Mouse (Mus musculus): ENCODE measurements around the gene Bora. TPM values are rescaled to one million over a fixed set of nuclear protein-coding genes. Genes with fewer than 3 reads are reported as not detected.

Gene Bora
- total RNA-seq, 4 experiments from 2014 or later, result 2.0 to 3.6 (median 2.1) TPM

DNA sequence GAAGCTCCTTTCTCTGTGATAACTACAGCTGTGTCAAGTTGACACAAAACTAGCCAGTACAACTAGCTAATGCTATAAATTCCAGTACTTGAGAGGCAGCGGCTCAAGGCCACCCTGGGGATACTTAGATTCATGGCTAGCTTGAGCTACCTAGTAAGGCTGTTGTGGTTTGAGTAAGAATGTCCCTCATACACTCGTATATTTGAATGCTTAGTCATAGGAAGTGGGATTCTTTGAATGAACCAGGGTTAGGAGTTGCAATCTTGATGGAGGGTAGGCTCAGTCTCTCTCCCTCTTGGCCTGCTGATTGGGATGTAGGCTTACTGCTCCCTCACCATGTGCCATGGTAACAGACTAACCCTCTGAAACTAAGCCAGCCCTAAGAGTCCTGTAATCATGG, 17.1 kb downstream of the Bora start:
- no peak for DNase-seq (ENCODE audit: low spot score in 2 of 2)

DNA sequence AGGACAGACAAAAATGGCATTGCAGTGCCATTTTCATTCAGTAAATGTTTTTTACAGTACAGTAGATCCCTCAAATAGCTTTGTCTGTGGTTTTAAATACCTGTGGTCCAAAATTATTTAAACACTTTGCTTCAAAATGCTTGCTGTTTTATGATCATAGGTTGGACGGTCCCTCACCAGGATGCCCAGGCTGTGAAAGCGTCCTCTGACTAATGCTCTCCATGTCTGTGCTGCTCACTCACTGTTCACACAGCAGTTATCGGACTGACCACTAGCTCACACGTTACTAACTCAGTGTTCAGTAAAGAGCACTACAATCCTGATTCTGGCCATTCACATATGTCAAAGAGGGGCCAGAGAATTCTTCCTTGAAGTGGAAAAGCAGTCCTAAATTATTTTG, 25.1 kb downstream of the Bora start:
- DNase-seq (ENCODE audit: low spot score in 2 of 2), result no peak

- DNase-seq (ENCODE audit: low spot score in 2 of 2), result no peak
Measured at GRCm38 (mm10) chr14:99088947-99089346, 42.9 kb downstream of the Bora start.

GRCm38 (mm10) chr14:99099267-99099966, 53.4 kb downstream of the Bora start, which contains the start of the genes Pibf1 and Dis3:
Gene Pibf1, plus strand, starts transcription at chr14:99099424.
Gene Dis3, minus strand, starts transcription at chr14:99099770.
- DNase-seq (ENCODE audit: low spot score in 2 of 2), result peak; percentile 98

- no peak for DNase-seq (ENCODE audit: low spot score in 2 of 2)
Measured at GRCm38 (mm10) chr14:99099967-99100587, 54.1 kb downstream of the Bora start.

GRCm38 (mm10) chr14:99103050-99103449, 57.0 kb downstream of the Bora start:
- no peak for DNase-seq (ENCODE audit: low spot score in 2 of 2)

DNA sequence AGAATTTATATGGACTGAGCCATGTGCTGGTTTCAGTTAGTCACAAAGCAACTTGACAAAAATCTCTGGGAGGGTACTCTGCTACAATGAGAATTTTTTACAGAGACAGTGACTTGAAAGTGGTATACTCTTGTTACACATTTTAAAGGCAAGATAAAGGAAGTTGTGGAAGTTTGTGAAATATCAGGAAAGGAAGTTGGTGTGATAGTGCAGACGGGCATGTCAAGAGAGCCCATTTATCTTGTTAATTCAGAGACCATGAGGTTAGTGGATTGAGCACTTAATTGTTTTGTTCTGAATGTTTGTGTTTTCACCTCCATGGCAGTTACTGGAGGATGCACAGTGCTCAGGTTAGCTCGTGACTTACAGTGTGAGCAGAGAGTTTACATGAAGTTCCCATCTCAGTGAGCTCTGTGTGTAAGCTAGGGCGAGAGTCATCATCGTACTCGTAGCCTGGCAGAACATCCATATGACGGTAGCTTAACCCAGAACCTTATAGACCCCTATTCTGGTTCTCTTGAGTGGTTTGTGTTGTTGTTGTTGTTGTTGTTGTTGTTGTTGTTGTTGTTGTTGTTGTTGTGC, 58.6 kb downstream of the Bora start:
- no peak for DNase-seq (ENCODE audit: low spot score in 2 of 2)

- no peak for DNase-seq (ENCODE audit: low spot score in 2 of 2)
Measured at GRCm38 (mm10) chr14:99106671-99107070, 60.6 kb downstream of the Bora start.

GRCm38 (mm10) chr14:99107631-99108187, 61.7 kb downstream of the Bora start:
- DNase-seq (ENCODE audit: low spot score in 2 of 2), result no peak

DNA sequence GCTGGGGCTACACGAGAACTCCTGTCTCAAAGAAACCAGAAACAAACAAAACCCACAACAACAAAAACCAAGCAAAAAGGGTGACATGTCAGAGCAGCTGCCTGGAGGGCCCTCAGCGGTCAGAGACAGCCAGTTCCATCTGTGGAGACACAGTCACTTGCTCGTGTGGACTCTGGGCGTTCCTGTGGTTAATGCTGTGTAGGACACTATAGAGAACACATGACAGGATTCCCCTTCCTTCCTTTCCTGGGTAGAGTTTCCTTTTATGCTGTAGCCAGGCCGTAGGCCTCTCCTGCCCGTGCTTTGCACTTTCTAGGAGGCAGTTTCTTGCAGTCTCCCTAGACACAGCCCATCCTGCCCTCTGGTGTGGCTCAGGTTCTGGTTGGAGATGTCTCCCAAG, 62.7 kb downstream of the Bora start:
- no peak for DNase-seq (ENCODE audit: low spot score in 2 of 2)

DNA sequence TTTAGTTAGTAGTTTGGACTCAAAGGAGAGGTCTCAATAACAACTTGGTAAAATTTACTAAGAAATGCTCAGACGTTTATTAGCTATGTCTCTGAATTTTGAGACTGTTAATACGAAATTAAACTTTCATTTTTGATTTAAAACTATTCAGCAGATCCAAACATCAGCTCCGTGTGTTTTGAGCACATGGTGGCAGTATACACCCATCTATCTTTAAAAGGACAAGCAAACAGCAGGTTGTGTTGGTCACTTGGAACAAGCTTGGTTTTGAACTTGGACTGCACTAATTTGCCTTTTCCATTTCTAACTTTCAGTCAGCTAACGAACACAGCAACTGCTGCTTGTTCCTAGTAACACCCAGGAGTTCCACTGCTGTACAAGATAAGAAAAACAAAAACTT, 71.6 kb downstream of the Bora start:
- DNase-seq (ENCODE audit: low spot score in 2 of 2), result no peak

- DNase-seq (ENCODE audit: low spot score in 2 of 2), result no peak
Measured at GRCm38 (mm10) chr14:99121584-99122339, 75.7 kb downstream of the Bora start.

- no peak for DNase-seq (ENCODE audit: low spot score in 2 of 2)
Measured at GRCm38 (mm10) chr14:99124076-99124475, 78.1 kb downstream of the Bora start.

Other genes with a start within 250 kb of the Bora start
- 1 to 10 TPM; 1.3 to 4.4 (median 2.8) TPM for gene Rpl36a-ps1, start 51.9 kb upstream of the Bora start, total RNA-seq (2022)
- 10 to 100 TPM; 56.2 to 72.0 (median 64.8) TPM for gene Mzt1, start 88 bp upstream of the Bora start, total RNA-seq (2022)
- 10 to 100 TPM; 13.3 to 17.2 (median 14.5) TPM for gene Pibf1, start 53.2 kb downstream of the Bora start, total RNA-seq (2022)
- 10 to 100 TPM; 16.4 to 24.8 (median 18.4) TPM for gene Dis3, start 53.5 kb downstream of the Bora start, total RNA-seq (2022)

Measured in layer of hippocampus, adult 8-10 months (tissue).